Mouse (Mus musculus) spleen, adult 2 months (tissue): ENCODE data around the gene Ank2. TPM values are rescaled to one million over a fixed set of nuclear protein-coding genes. Genes with fewer than 3 reads are reported as not detected.

Experiments
- DNase-seq, 2 experiments: peaks; one replicate each; pipeline versions ENCODE4 v3.0.0 to v3.0.0-alpha.2; 2012 to 2021; ENCODE audit warnings: low spot score in 2 of 2, low read depth in 1 of 2
- H3K27ac ChIP-seq: fragments of 200-500 bp; 2 replicates; pipeline ENCODE4 v1.5.1; 2012; ENCODE audit warnings: low read length, inconsistent platforms; ENCODE audit not compliant: insufficient read depth
- H3K27me3 ChIP-seq: fragments of 200-500 bp; 2 replicates; pipeline ENCODE4 v1.6.1; 2012; ENCODE audit warnings: mild to moderate bottlenecking, moderate library complexity, low read length, inconsistent platforms; ENCODE audit not compliant: control insufficient read depth, insufficient read depth
- H3K36me3 ChIP-seq: fragments of 200-500 bp; 2 replicates; pipeline ENCODE4 v1.6.1; 2012; ENCODE audit warnings: mild to moderate bottlenecking, low read length, inconsistent platforms; ENCODE audit not compliant: control insufficient read depth, insufficient read depth
- H3K4me1 ChIP-seq: fragments of 200-500 bp; 2 replicates; pipeline ENCODE4 v1.6.1; 2011; ENCODE audit warnings: inconsistent platforms; ENCODE audit not compliant: control insufficient read depth, insufficient read depth, insufficient read length
- H3K4me3 ChIP-seq: fragments of 200-500 bp; 2 replicates; pipeline ENCODE4 v1.5.1; 2011; ENCODE audit warnings: mild to moderate bottlenecking, inconsistent platforms; ENCODE audit not compliant: insufficient read depth, insufficient read length; ENCODE audit errors: extremely low read depth
- CTCF ChIP-seq: fragments of 200-500 bp; IDR thresholded peaks from 2 replicates; pipeline ENCODE4 v1.5.1; 2011; ENCODE audit warnings: mild to moderate bottlenecking, inconsistent platforms; ENCODE audit not compliant: insufficient read depth, insufficient read length, insufficient replicate concordance; ENCODE audit errors: extremely low read depth
- POLR2A ChIP-seq: fragments of 200-500 bp; IDR thresholded peaks from 2 replicates; pipeline ENCODE4 v1.6.1; 2011; ENCODE audit warnings: low read depth, low read length, inconsistent platforms
- WGBS: fragments of 180-500 bp; shearing (Covaris S2); methylation state at CpG from one replicate; pipeline ENCODE4 v1.1.7; 2018; 5-methylcytosine and 5-hydroxymethylcytosine counted together
- polyA plus RNA-seq: library from polyadenylated mRNA; depleted of rRNA; stranded (reverse); fragments of >200 nt; gene quantifications from 2 replicates; pipeline ENCODE4 v1.2.3, GENCODE M21; 2012

The Ank2 gene
- polyA plus RNA-seq, 1 experiment = 2.1 TPM

DNA sequence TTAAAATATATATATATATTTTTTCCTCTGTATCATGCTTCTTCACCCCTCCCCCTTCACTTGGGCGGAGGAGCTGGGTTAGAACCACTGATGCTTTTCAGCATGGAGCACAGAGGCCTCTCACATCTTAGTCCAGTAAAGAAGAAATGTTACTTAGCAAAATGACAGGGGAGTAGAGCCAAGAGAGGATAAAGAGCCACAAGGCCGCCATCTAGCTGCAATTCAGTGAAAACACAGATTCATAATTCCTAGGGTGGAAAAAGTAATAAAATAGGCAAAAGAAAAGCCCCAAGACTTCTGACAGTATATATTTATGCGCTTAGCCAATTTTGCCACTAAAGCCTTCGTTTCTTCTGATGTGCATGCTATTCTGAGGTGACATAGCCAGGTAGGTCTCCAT lies 503.2 kb downstream of the Ank2 start:
- WGBS = 84% methylated on average over 4 of the region's 4 CpGs

GRCm38 (mm10) chr3:126994149-126994548 lies 505.0 kb downstream of the Ank2 start:
- Histone ChIP-seq H3K4me3 (no peak overlapping the region), H3K36me3 (no peaks in the 10 kb centered on the region), H3K27ac (no peak overlapping the region), H3K27me3 (no peaks in the 10 kb centered on the region), H3K4me1 (no peaks in the 10 kb centered on the region; the same call in 1 of the 2 replicates)
- 90% methylated on average over 7 of the region's 7 CpGs for WGBS
- TF ChIP-seq CTCF (no peak), POLR2A (no peak)
- DNase-seq = no peak

More for the DNA sequence above, 503.2 kb downstream of the Ank2 start:
- H3K36me3 ChIP-seq = no peaks in the 10 kb centered on the region
- H3K27ac ChIP-seq = no peak overlapping the region
- H3K27me3 ChIP-seq = no peaks in the 10 kb centered on the region
- TF ChIP-seq POLR2A (no peak), CTCF (no peak)
- H3K4me1 ChIP-seq = no peaks in the 10 kb centered on the region; the same call in 1 of the 2 replicates
- H3K4me3 ChIP-seq = no peak overlapping the region; the same call in 1 of the 2 replicates
- DNase-seq = no peak

GRCm38 (mm10) chr3:126989936-126990335 lies 509.2 kb downstream of the Ank2 start:
- 83% methylated on average over 3 of the region's 3 CpGs for WGBS
- Histone ChIP-seq H3K27ac (no peak overlapping the region), H3K4me3 (no peak overlapping the region), H3K36me3 (no peaks in the 10 kb centered on the region), H3K4me1 (no peaks in the 10 kb centered on the region), H3K27me3 (no peaks in the 10 kb centered on the region)
- no peak for TF ChIP-seq POLR2A
- TF ChIP-seq CTCF = no peak
- no peak for DNase-seq

GRCm38 (mm10) chr3:126986687-126987086 lies 512.5 kb downstream of the Ank2 start:
- TF ChIP-seq CTCF (no peak), POLR2A (no peak)
- 79% methylated on average over 3 of the region's 3 CpGs for WGBS
- H3K4me3 ChIP-seq = no peak overlapping the region
- H3K4me1 ChIP-seq = no peaks in the 10 kb centered on the region
- H3K27me3 ChIP-seq = no peaks in the 10 kb centered on the region
- no peak overlapping the region for H3K27ac ChIP-seq
- no peak for DNase-seq
- no peaks in the 10 kb centered on the region for H3K36me3 ChIP-seq

- H3K4me1 ChIP-seq = no peaks in the 10 kb centered on the region
- H3K36me3 ChIP-seq = no peaks in the 10 kb centered on the region
- no peaks in the 10 kb centered on the region for H3K27me3 ChIP-seq
- WGBS = 90% methylated on average over 5 of the region's 5 CpGs
- no peak overlapping the region for H3K4me3 ChIP-seq
- no peak for TF ChIP-seq CTCF
- TF ChIP-seq POLR2A = no peak
- no peak for DNase-seq
- no peak overlapping the region for H3K27ac ChIP-seq
These were observed 516.3 kb downstream of the Ank2 start for GRCm38 (mm10) chr3:126982814-126983213.

GRCm38 (mm10) chr3:126981163-126981562 lies 518.0 kb downstream of the Ank2 start:
- no peak overlapping the region for H3K27ac ChIP-seq
- WGBS = 87% methylated on average over 3 of the region's 3 CpGs

GRCm38 (mm10) chr3:126979635-126980034 lies 519.5 kb downstream of the Ank2 start:
- no peak for DNase-seq
- no peak overlapping the region for H3K4me3 ChIP-seq
- no peak for TF ChIP-seq CTCF
- no peak for TF ChIP-seq POLR2A
- no peaks in the 10 kb centered on the region for H3K4me1 ChIP-seq
- WGBS = 82% methylated on average over 3 of the region's 3 CpGs
- no peaks in the 10 kb centered on the region for H3K36me3 ChIP-seq
- H3K27ac ChIP-seq = no peak overlapping the region
- no peaks in the 10 kb centered on the region for H3K27me3 ChIP-seq

More at GRCm38 (mm10) chr3:126981163-126981562, 518.0 kb downstream of the Ank2 start:
- no peak overlapping the region for H3K4me3 ChIP-seq
- no peaks in the 10 kb centered on the region for H3K36me3 ChIP-seq
- TF ChIP-seq POLR2A (no peak), CTCF (no peak)
- no peak for DNase-seq
- no peaks in the 10 kb centered on the region for H3K27me3 ChIP-seq
- no peaks in the 10 kb centered on the region for H3K4me1 ChIP-seq
